ENCODE assay signal across 19 mouse cellular contexts in the genomic region with DNA sequence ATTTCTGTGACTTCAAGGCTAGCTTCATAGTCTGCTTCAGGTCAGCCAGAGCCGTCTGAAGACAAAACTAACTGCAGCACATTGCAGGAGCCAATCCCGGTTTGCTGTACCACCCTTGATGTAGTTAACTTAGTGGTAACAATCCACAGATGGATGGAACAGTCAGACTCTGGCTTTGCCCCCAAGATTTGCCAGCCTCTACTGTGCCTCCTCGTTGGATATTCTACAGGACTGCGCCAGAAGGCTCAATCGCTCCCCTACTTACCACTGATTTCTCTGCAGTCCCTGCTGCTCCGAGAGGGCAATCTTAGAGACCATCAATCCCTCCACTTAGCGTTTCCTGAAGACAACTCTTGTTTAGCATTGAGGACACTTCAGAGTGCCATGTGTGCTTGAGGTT.
DNase-seq lines count a peak whose midpoint lies in the region; ATAC-seq lines count a peak whose summit lies in the region.
"Had no signal": no experiment of that assay in that cellular context is flagged by ENCODE, and none has a peak within 500 bp of the region (broad histone marks: within the 10 kb centered on the region; RNA-seq: fewer than 3 reads in every experiment).

No protein-coding gene starts in this region.

- no peak overlapping the region for H3K27ac ChIP-seq in forebrain, embryonic 11.5 days (ENCODE audit: low read depth, low read length)
- H3K27ac ChIP-seq in forebrain, embryonic 13.5 days: no peak overlapping the region
- H3K27ac ChIP-seq in midbrain, embryonic 11.5 days (ENCODE audit: low read depth, low read length): no peak overlapping the region
- no peak overlapping the region for H3K27ac ChIP-seq in midbrain, embryonic 13.5 days
- H3K27ac ChIP-seq: embryonic facial prominence, embryonic 13.5 days; embryonic facial prominence, embryonic 15.5 days; forebrain, embryonic 10.5 days had no signal

- no peaks in the 10 kb centered on the region for H3K27me3 ChIP-seq in forebrain, embryonic 11.5 days (ENCODE audit: control insufficient read depth, insufficient read depth, low read length)
- no peaks in the 10 kb centered on the region for H3K27me3 ChIP-seq in forebrain, embryonic 13.5 days
- no peaks in the 10 kb centered on the region for H3K27me3 ChIP-seq in midbrain, embryonic 11.5 days (ENCODE audit: control insufficient read depth, insufficient read depth, low read length)
- no peaks in the 10 kb centered on the region for H3K27me3 ChIP-seq in midbrain, embryonic 13.5 days
- H3K27me3 ChIP-seq: embryonic facial prominence, embryonic 13.5 days; embryonic facial prominence, embryonic 15.5 days had no signal

- no peak overlapping the region for H3K4me2 ChIP-seq in forebrain, embryonic 11.5 days (ENCODE audit: low read depth, low read length, severe bottlenecking)
- no peak overlapping the region for H3K4me2 ChIP-seq in forebrain, embryonic 13.5 days
- no peak overlapping the region for H3K4me2 ChIP-seq in midbrain, embryonic 11.5 days
- no peak overlapping the region for H3K4me2 ChIP-seq in midbrain, embryonic 13.5 days (replicated peaks)
- H3K4me2 ChIP-seq: embryonic facial prominence, embryonic 13.5 days; embryonic facial prominence, embryonic 15.5 days had no signal

- 88% methylated on average over 7 of the region's 7 CpGs for WGBS in forebrain, embryonic 11.5 days
- WGBS in forebrain, embryonic 13.5 days: 90% methylated on average over 7 of the region's 7 CpGs
- 90% methylated on average over 7 of the region's 7 CpGs for WGBS in midbrain, embryonic 11.5 days
- 93% methylated on average over 7 of the region's 7 CpGs for WGBS in midbrain, embryonic 13.5 days

- H3K4me1 ChIP-seq in forebrain, embryonic 11.5 days (replicated peaks; ENCODE audit: control insufficient read depth, insufficient read depth, low read length): no peaks in the 10 kb centered on the region
- H3K4me1 ChIP-seq in forebrain, embryonic 13.5 days: peaks cover 9% of the 10 kb centered on the region
- H3K4me1 ChIP-seq in midbrain, embryonic 11.5 days (ENCODE audit: control insufficient read depth, insufficient read depth, low read length): no peaks in the 10 kb centered on the region
- H3K4me1 ChIP-seq in midbrain, embryonic 13.5 days (replicated peaks): peaks cover 10% of the 10 kb centered on the region

- DNase-seq in cerebellum, adult 9-10 months: peak; percentile 38
- DNase-seq in cerebellum, postnatal 10 days: peak; percentile 33 to 62
- DNase-seq in cerebellum, adult 11 months: no peak
- peak; percentile 36 for DNase-seq in forebrain, embryonic 11.5 days (ENCODE audit: low spot score)
- DNase-seq in midbrain, embryonic 11.5 days (ENCODE audit: low spot score, missing footprints): peak; percentile 28
- DNase-seq: adrenal gland, adult 2 months; adrenal gland, postnatal 10 days; adrenal gland, postnatal 25 days; embryo, embryonic 11 days had no signal

- no peaks in the 10 kb centered on the region for H3K36me3 ChIP-seq in forebrain, embryonic 11.5 days (ENCODE audit: control insufficient read depth, insufficient read depth, low read length)
- no peaks in the 10 kb centered on the region for H3K36me3 ChIP-seq in forebrain, embryonic 13.5 days (ENCODE audit: poor library complexity, severe bottlenecking)
- H3K36me3 ChIP-seq in midbrain, embryonic 11.5 days (ENCODE audit: control insufficient read depth, insufficient read depth, low read length): no peaks in the 10 kb centered on the region
- H3K36me3 ChIP-seq in midbrain, embryonic 13.5 days: 0 out of 2 replicates have a peak, but pooled peaks cover 3% of the 10 kb centered on the region
- H3K36me3 ChIP-seq: embryonic facial prominence, embryonic 13.5 days; embryonic facial prominence, embryonic 15.5 days; forebrain, embryonic 10.5 days had no signal

- H3K9me3 ChIP-seq in forebrain, embryonic 11.5 days (ENCODE audit: control insufficient read depth, low read length): no peaks in the 10 kb centered on the region
- H3K9me3 ChIP-seq in forebrain, embryonic 13.5 days (replicated peaks): no peaks in the 10 kb centered on the region
- H3K9me3 ChIP-seq in midbrain, embryonic 11.5 days (ENCODE audit: control insufficient read depth, low read length): no peaks in the 10 kb centered on the region
- no peaks in the 10 kb centered on the region for H3K9me3 ChIP-seq in midbrain, embryonic 13.5 days
- H3K9me3 ChIP-seq: embryonic facial prominence, embryonic 13.5 days; embryonic facial prominence, embryonic 15.5 days; forebrain, embryonic 10.5 days had no signal

- H3K9ac ChIP-seq in forebrain, embryonic 11.5 days (ENCODE audit: low read length): no peak overlapping the region
- H3K9ac ChIP-seq in forebrain, embryonic 13.5 days: no peak overlapping the region
- H3K9ac ChIP-seq in midbrain, embryonic 11.5 days (ENCODE audit: low read length): no peak overlapping the region
- no peak overlapping the region for H3K9ac ChIP-seq in midbrain, embryonic 13.5 days (replicated peaks)
- H3K9ac ChIP-seq: embryonic facial prominence, embryonic 13.5 days; embryonic facial prominence, embryonic 15.5 days had no signal

- H3K4me3 ChIP-seq in forebrain, embryonic 11.5 days (ENCODE audit: low read depth, low read length): no peak overlapping the region
- H3K4me3 ChIP-seq in forebrain, embryonic 13.5 days: no peak overlapping the region
- no peak overlapping the region for H3K4me3 ChIP-seq in midbrain, embryonic 11.5 days (ENCODE audit: low read depth, low read length)
- no peak overlapping the region for H3K4me3 ChIP-seq in midbrain, embryonic 13.5 days (replicated peaks)
- H3K4me3 ChIP-seq: embryonic facial prominence, embryonic 13.5 days; embryonic facial prominence, embryonic 15.5 days; erythroblast, embryonic 14.5 days; forebrain, embryonic 10.5 days; gastrocnemius, adult 2 months had no signal

- no peak for ATAC-seq in cerebellum, adult (ENCODE audit: insufficient number of reproducible peaks, low FRiP score, low TSS enrichment)
- no peak for ATAC-seq in forebrain, embryonic 11.5 days (replicated peaks; ENCODE audit: low FRiP score)
- ATAC-seq in forebrain, embryonic 13.5 days: no peak
- no peak for ATAC-seq in midbrain, embryonic 11.5 days (ENCODE audit: low FRiP score)
- ATAC-seq in midbrain, embryonic 13.5 days: no peak
- ATAC-seq: forebrain, embryonic 14.5 days; forebrain, embryonic 16.5 days had no signal
